Mouse (Mus musculus) embryonic facial prominence, embryonic 13.5 days (tissue): ENCODE results near the gene Inpp5d. TPM values are rescaled to one million over a fixed set of nuclear protein-coding genes. Genes with fewer than 3 reads are reported as not detected.
A peak's percentile ranks its signal among the peaks of the same experiment; 100 is the strongest.

Experiments
- ATAC-seq: fragments of 200-750 bp; cut with Nextera tagmentation; 2 replicates; pipeline ENCODE4 v1.8.0; 2017; ENCODE audit warnings: low read depth; ENCODE audit not compliant: insufficient number of reproducible peaks, insufficient read depth, low FRiP score, low TSS enrichment
- H3K27ac ChIP-seq: fragments of 300-500 bp; sonication (generic); 2 replicates; pipeline ENCODE4 v1.5.1; 2015; ENCODE audit warnings: moderate library complexity, mild to moderate bottlenecking, inconsistent platforms
- H3K27me3 ChIP-seq: fragments of 300-500 bp; sonication (generic); 2 replicates; pipeline ENCODE4 v1.6.1; 2015; ENCODE audit warnings: mild to moderate bottlenecking, inconsistent platforms
- H3K36me3 ChIP-seq: fragments of 300-500 bp; sonication (generic); 2 replicates; pipeline ENCODE4 v1.6.1; 2015; ENCODE audit warnings: mild to moderate bottlenecking, inconsistent platforms
- H3K4me1 ChIP-seq: fragments of 300-500 bp; sonication (generic); 2 replicates; pipeline ENCODE4 v1.6.1; 2015; ENCODE audit warnings: inconsistent platforms
- H3K4me2 ChIP-seq: fragments of 300-500 bp; sonication (generic); 2 replicates; pipeline ENCODE4 v1.6.1; 2015; ENCODE audit warnings: moderate library complexity, mild to moderate bottlenecking, inconsistent platforms
- H3K4me3 ChIP-seq: fragments of 300-500 bp; sonication (generic); 2 replicates; pipeline ENCODE4 v1.5.1; 2015; ENCODE audit warnings: mild to moderate bottlenecking, inconsistent platforms
- H3K9ac ChIP-seq: fragments of 300-500 bp; sonication (generic); 2 replicates; pipeline ENCODE4 v1.6.1; 2015; ENCODE audit warnings: mild to moderate bottlenecking, inconsistent platforms
- H3K9me3 ChIP-seq: fragments of 300-500 bp; sonication (generic); 2 replicates; pipeline ENCODE4 v1.6.1; 2016; ENCODE audit warnings: inconsistent platforms
- WGBS: fragments of 180-500 bp; shearing (Covaris S2); methylation state at CpG from one replicate; pipeline ENCODE4 v1.1.7; 2015; ENCODE audit warnings: mixed read lengths; 5-methylcytosine and 5-hydroxymethylcytosine counted together
- polyA plus RNA-seq: library from polyadenylated mRNA; unstranded; fragments of >200 nt; fragmentation: Nextera tagmentation; extraction: Ambion mirVana; gene quantifications from 2 replicates; pipeline ENCODE4 v1.2.1, GENCODE M21; 2015

The Inpp5d gene
- polyA plus RNA-seq, 1 experiment from 2014 or later = 3.6 TPM

GRCm38 (mm10) chr1:87625254-87626025 lies 5.3 kb downstream of the Inpp5d start:
- whole genome bisulfite sequencing = 87% methylated on average over 6 of the region's 6 CpGs
- no peaks in the 10 kb centered on the region for H3K9me3 ChIP-seq
- no peak for ATAC-seq

GRCm38 (mm10) chr1:87626344-87626743 lies 6.2 kb downstream of the Inpp5d start:
- WGBS = 38% methylated on average over 2 of the region's 2 CpGs
- Histone ChIP-seq H3K4me2 (no peak overlapping the region), H3K9ac (no peak overlapping the region), H3K4me3 (no peak overlapping the region), H3K27me3 (no peaks in the 10 kb centered on the region), H3K36me3 (no peaks in the 10 kb centered on the region), H3K9me3 (no peaks in the 10 kb centered on the region), H3K4me1 (0 out of 2 replicates have a peak, but pooled peaks cover 5% of the 10 kb centered on the region), H3K27ac (no peak overlapping the region)
- ATAC-seq = no peak

More at GRCm38 (mm10) chr1:87625254-87626025, 5.3 kb downstream of the Inpp5d start:
- Histone ChIP-seq H3K9ac (no peak overlapping the region), H3K4me1 (0 out of 2 replicates have a peak, but pooled peaks cover 5% of the 10 kb centered on the region), H3K36me3 (no peaks in the 10 kb centered on the region), H3K27ac (no peak overlapping the region), H3K4me2 (no peak overlapping the region), H3K4me3 (no peak overlapping the region), H3K27me3 (no peaks in the 10 kb centered on the region)

GRCm38 (mm10) chr1:87628085-87628484 lies 8.0 kb downstream of the Inpp5d start:
- Histone ChIP-seq H3K4me2 (no peak overlapping the region), H3K9ac (no peak overlapping the region), H3K4me3 (no peak overlapping the region), H3K9me3 (no peaks in the 10 kb centered on the region), H3K4me1 (0 out of 2 replicates have a peak, but pooled peaks cover 2% of the 10 kb centered on the region), H3K27me3 (no peaks in the 10 kb centered on the region), H3K36me3 (no peaks in the 10 kb centered on the region), H3K27ac (no peak overlapping the region)
- 74% methylated on average over 2 of the region's 2 CpGs for WGBS
- ATAC-seq = no peak

- H3K4me2 ChIP-seq = no peak overlapping the region
- H3K9ac ChIP-seq = no peak overlapping the region
- H3K4me3 ChIP-seq = no peak overlapping the region
- no peaks in the 10 kb centered on the region for H3K9me3 ChIP-seq
- no peak for ATAC-seq
- no peaks in the 10 kb centered on the region for H3K27me3 ChIP-seq
- WGBS = 82% methylated on average over 10 of the region's 10 CpGs
- H3K4me1 ChIP-seq = 0 out of 2 replicates have a peak, but pooled peaks cover 2% of the 10 kb centered on the region
- H3K27ac ChIP-seq = no peak overlapping the region
- no peaks in the 10 kb centered on the region for H3K36me3 ChIP-seq
These were observed 11.5 kb downstream of the Inpp5d start for GRCm38 (mm10) chr1:87631584-87631983.

GRCm38 (mm10) chr1:87632163-87632562 lies 12.1 kb downstream of the Inpp5d start:
- Histone ChIP-seq H3K4me3 (no peak overlapping the region), H3K9me3 (no peaks in the 10 kb centered on the region), H3K36me3 (no peaks in the 10 kb centered on the region), H3K4me1 (0 out of 2 replicates have a peak, but pooled peaks cover 1% of the 10 kb centered on the region), H3K4me2 (no peak overlapping the region), H3K27me3 (no peaks in the 10 kb centered on the region), H3K9ac (no peak overlapping the region), H3K27ac (no peak overlapping the region)
- 67% methylated on average over 6 of the region's 6 CpGs for WGBS
- ATAC-seq = no peak

GRCm38 (mm10) chr1:87636716-87637117 lies 16.6 kb downstream of the Inpp5d start:
- WGBS = 87% methylated on average over 12 of the region's 12 CpGs
- H3K4me3 ChIP-seq = no peak overlapping the region
- H3K27ac ChIP-seq = no peak overlapping the region
- H3K4me1 ChIP-seq = no peaks in the 10 kb centered on the region
- H3K4me2 ChIP-seq = no peak overlapping the region
- H3K27me3 ChIP-seq = no peaks in the 10 kb centered on the region
- no peak for ATAC-seq
- no peaks in the 10 kb centered on the region for H3K9me3 ChIP-seq
- H3K9ac ChIP-seq = no peak overlapping the region
- no peaks in the 10 kb centered on the region for H3K36me3 ChIP-seq

- no peak overlapping the region for H3K9ac ChIP-seq
- H3K4me2 ChIP-seq = no peak overlapping the region
- H3K36me3 ChIP-seq = no peaks in the 10 kb centered on the region
- no peak overlapping the region for H3K27ac ChIP-seq
- 85% methylated on average over 4 of the region's 4 CpGs for WGBS
- H3K4me1 ChIP-seq = no peaks in the 10 kb centered on the region
- no peaks in the 10 kb centered on the region for H3K9me3 ChIP-seq
- no peak for ATAC-seq
- no peak overlapping the region for H3K4me3 ChIP-seq
- no peaks in the 10 kb centered on the region for H3K27me3 ChIP-seq
These were observed 17.2 kb downstream of the Inpp5d start for GRCm38 (mm10) chr1:87637121-87637877.

- ATAC-seq = no peak
- H3K9me3 ChIP-seq = no peaks in the 10 kb centered on the region
- H3K27me3 ChIP-seq = no peaks in the 10 kb centered on the region
- WGBS = 85% methylated on average over 4 of the region's 4 CpGs
- no peaks in the 10 kb centered on the region for H3K36me3 ChIP-seq
- H3K4me3 ChIP-seq = no peak overlapping the region
- no peak overlapping the region for H3K9ac ChIP-seq
- H3K4me2 ChIP-seq = no peak overlapping the region
- no peak overlapping the region for H3K27ac ChIP-seq
- H3K4me1 ChIP-seq = no peaks in the 10 kb centered on the region
These were observed 17.9 kb downstream of the Inpp5d start for GRCm38 (mm10) chr1:87637878-87638600.

- Histone ChIP-seq H3K9ac (no peak overlapping the region), H3K27me3 (no peaks in the 10 kb centered on the region), H3K27ac (peak overlapping the region; percentile 35; the same call in 1 of the 2 replicates), H3K9me3 (no peaks in the 10 kb centered on the region), H3K4me3 (no peak overlapping the region), H3K36me3 (no peaks in the 10 kb centered on the region), H3K4me2 (no peak overlapping the region), H3K4me1 (no peaks in the 10 kb centered on the region)
- no peak for ATAC-seq
- WGBS = 78% methylated on average over 8 of the region's 8 CpGs
These were observed 19.6 kb downstream of the Inpp5d start for GRCm38 (mm10) chr1:87639724-87640123.

GRCm38 (mm10) chr1:87640165-87640661 lies 20.1 kb downstream of the Inpp5d start:
- WGBS = 52% methylated on average over 17 of the region's 17 CpGs
- Histone ChIP-seq H3K4me1 (no peaks in the 10 kb centered on the region), H3K36me3 (no peaks in the 10 kb centered on the region), H3K9ac (no peak overlapping the region), H3K4me2 (no peak overlapping the region), H3K27ac (peak overlapping the region; percentile 35; the same call in 1 of the 2 replicates), H3K27me3 (no peaks in the 10 kb centered on the region), H3K4me3 (no peak overlapping the region), H3K9me3 (no peaks in the 10 kb centered on the region)
- ATAC-seq = no peak

GRCm38 (mm10) chr1:87643016-87643415 lies 22.9 kb downstream of the Inpp5d start:
- no peaks in the 10 kb centered on the region for H3K36me3 ChIP-seq
- H3K27me3 ChIP-seq = no peaks in the 10 kb centered on the region
- H3K9me3 ChIP-seq = no peaks in the 10 kb centered on the region
- no peak overlapping the region for H3K4me3 ChIP-seq
- H3K4me1 ChIP-seq = no peaks in the 10 kb centered on the region
- no peak overlapping the region for H3K27ac ChIP-seq
- H3K9ac ChIP-seq = no peak overlapping the region
- WGBS = 85% methylated on average over 7 of the region's 7 CpGs
- no peak for ATAC-seq
- H3K4me2 ChIP-seq = no peak overlapping the region
